Mouse (Mus musculus): ENCODE results near the gene Dnm3.

Dnm3 gene

GRCm38 (mm10) chr1:162449161-162449909 is 28.5 kb downstream of the Dnm3 start:
- no peaks in the 10 kb centered on the region for H3K9me3 ChIP-seq (ENCODE audit: low read length)
- H3K4me1 ChIP-seq (replicated peaks; ENCODE audit: low read depth, low read length) = no peaks in the 10 kb centered on the region
- H3K27me3 ChIP-seq (ENCODE audit: insufficient read depth, low read length) = no peaks in the 10 kb centered on the region
- no peak overlapping the region for H3K4me3 ChIP-seq (replicated peaks; ENCODE audit: low read length)
- H3K36me3 ChIP-seq (ENCODE audit: insufficient read depth, low read length) = no peaks in the 10 kb centered on the region
- TF ChIP-seq CTCF (conservative IDR thresholded peaks at IDR 0.05; ENCODE audit: low read length) (no peak), POU5F1 (IDR thresholded peaks at IDR 0.05; ENCODE audit: borderline replicate concordance, low read length) (no peak), NANOG (IDR thresholded peaks at IDR 0.05; ENCODE audit: borderline replicate concordance, low read length) (no peak)

- Histone ChIP-seq H3K9me3 (ENCODE audit: low read length) (no peaks in the 10 kb centered on the region), H3K27me3 (ENCODE audit: insufficient read depth, low read length) (no peaks in the 10 kb centered on the region), H3K4me3 (replicated peaks; ENCODE audit: low read length) (no peak overlapping the region), H3K4me1 (replicated peaks; ENCODE audit: low read depth, low read length) (no peaks in the 10 kb centered on the region), H3K36me3 (ENCODE audit: insufficient read depth, low read length) (no peaks in the 10 kb centered on the region)
- no peak for TF ChIP-seq CTCF (conservative IDR thresholded peaks at IDR 0.05; ENCODE audit: low read length)
- no peak for TF ChIP-seq POU5F1 (IDR thresholded peaks at IDR 0.05; ENCODE audit: borderline replicate concordance, low read length)
- TF ChIP-seq NANOG (IDR thresholded peaks at IDR 0.05; ENCODE audit: borderline replicate concordance, low read length) = no peak
Measured at GRCm38 (mm10) chr1:162444805-162445204, 33.0 kb downstream of the Dnm3 start.

GRCm38 (mm10) chr1:162439576-162439975 is 38.3 kb downstream of the Dnm3 start:
- Histone ChIP-seq H3K4me1 (replicated peaks; ENCODE audit: low read depth, low read length) (no peaks in the 10 kb centered on the region), H3K4me3 (replicated peaks; ENCODE audit: low read length) (no peak overlapping the region), H3K36me3 (ENCODE audit: insufficient read depth, low read length) (no peaks in the 10 kb centered on the region), H3K27me3 (ENCODE audit: insufficient read depth, low read length) (no peaks in the 10 kb centered on the region), H3K9me3 (ENCODE audit: low read length) (no peaks in the 10 kb centered on the region)
- TF ChIP-seq POU5F1 (IDR thresholded peaks at IDR 0.05; ENCODE audit: borderline replicate concordance, low read length) (no peak), CTCF (conservative IDR thresholded peaks at IDR 0.05; ENCODE audit: low read length) (no peak), NANOG (IDR thresholded peaks at IDR 0.05; ENCODE audit: borderline replicate concordance, low read length) (no peak)

- no peaks in the 10 kb centered on the region for H3K36me3 ChIP-seq (ENCODE audit: insufficient read depth, low read length)
- H3K27me3 ChIP-seq (ENCODE audit: insufficient read depth, low read length) = no peaks in the 10 kb centered on the region
- TF ChIP-seq POU5F1 (IDR thresholded peaks at IDR 0.05; ENCODE audit: borderline replicate concordance, low read length) = no peak
- TF ChIP-seq CTCF (conservative IDR thresholded peaks at IDR 0.05; ENCODE audit: low read length) = no peak
- no peak for TF ChIP-seq NANOG (IDR thresholded peaks at IDR 0.05; ENCODE audit: borderline replicate concordance, low read length)
- H3K4me1 ChIP-seq (replicated peaks; ENCODE audit: low read depth, low read length) = no peaks in the 10 kb centered on the region
- H3K9me3 ChIP-seq (ENCODE audit: low read length) = no peaks in the 10 kb centered on the region
- H3K4me3 ChIP-seq (replicated peaks; ENCODE audit: low read length) = no peak overlapping the region
Measured at GRCm38 (mm10) chr1:162436672-162437071, 41.2 kb downstream of the Dnm3 start.

GRCm38 (mm10) chr1:162428904-162429303 is 48.9 kb downstream of the Dnm3 start:
- Histone ChIP-seq H3K36me3 (ENCODE audit: insufficient read depth, low read length) (no peaks in the 10 kb centered on the region), H3K4me1 (replicated peaks; ENCODE audit: low read depth, low read length) (no peaks in the 10 kb centered on the region), H3K9me3 (ENCODE audit: low read length) (no peaks in the 10 kb centered on the region), H3K4me3 (replicated peaks; ENCODE audit: low read length) (no peak overlapping the region), H3K27me3 (ENCODE audit: insufficient read depth, low read length) (no peaks in the 10 kb centered on the region)
- no peak for TF ChIP-seq CTCF (conservative IDR thresholded peaks at IDR 0.05; ENCODE audit: low read length)
- TF ChIP-seq POU5F1 (IDR thresholded peaks at IDR 0.05; ENCODE audit: borderline replicate concordance, low read length) = no peak
- no peak for TF ChIP-seq NANOG (IDR thresholded peaks at IDR 0.05; ENCODE audit: borderline replicate concordance, low read length)

- Histone ChIP-seq H3K4me3 (replicated peaks; ENCODE audit: low read length) (no peak overlapping the region), H3K4me1 (replicated peaks; ENCODE audit: low read depth, low read length) (no peaks in the 10 kb centered on the region), H3K27me3 (ENCODE audit: insufficient read depth, low read length) (no peaks in the 10 kb centered on the region), H3K9me3 (ENCODE audit: low read length) (no peaks in the 10 kb centered on the region), H3K36me3 (ENCODE audit: insufficient read depth, low read length) (no peaks in the 10 kb centered on the region)
- no peak for TF ChIP-seq NANOG (IDR thresholded peaks at IDR 0.05; ENCODE audit: borderline replicate concordance, low read length)
- TF ChIP-seq POU5F1 (IDR thresholded peaks at IDR 0.05; ENCODE audit: borderline replicate concordance, low read length) = no peak
- no peak for TF ChIP-seq CTCF (conservative IDR thresholded peaks at IDR 0.05; ENCODE audit: low read length)
Measured at GRCm38 (mm10) chr1:162425930-162426478, 51.8 kb downstream of the Dnm3 start.

GRCm38 (mm10) chr1:162422826-162423225 is 55.0 kb downstream of the Dnm3 start:
- no peaks in the 10 kb centered on the region for H3K36me3 ChIP-seq (ENCODE audit: insufficient read depth, low read length)
- no peaks in the 10 kb centered on the region for H3K9me3 ChIP-seq (ENCODE audit: low read length)
- no peaks in the 10 kb centered on the region for H3K27me3 ChIP-seq (ENCODE audit: insufficient read depth, low read length)
- TF ChIP-seq POU5F1 (IDR thresholded peaks at IDR 0.05; ENCODE audit: borderline replicate concordance, low read length) (no peak), NANOG (IDR thresholded peaks at IDR 0.05; ENCODE audit: borderline replicate concordance, low read length) (no peak), CTCF (conservative IDR thresholded peaks at IDR 0.05; ENCODE audit: low read length) (no peak)
- no peak overlapping the region for H3K4me3 ChIP-seq (replicated peaks; ENCODE audit: low read length)
- no peaks in the 10 kb centered on the region for H3K4me1 ChIP-seq (replicated peaks; ENCODE audit: low read depth, low read length)

- H3K27me3 ChIP-seq (ENCODE audit: insufficient read depth, low read length) = no peaks in the 10 kb centered on the region
- H3K36me3 ChIP-seq (ENCODE audit: insufficient read depth, low read length) = no peaks in the 10 kb centered on the region
- TF ChIP-seq NANOG (IDR thresholded peaks at IDR 0.05; ENCODE audit: borderline replicate concordance, low read length) = no peak
- TF ChIP-seq POU5F1 (IDR thresholded peaks at IDR 0.05; ENCODE audit: borderline replicate concordance, low read length) = no peak
- TF ChIP-seq CTCF (conservative IDR thresholded peaks at IDR 0.05; ENCODE audit: low read length) = no peak
Measured at GRCm38 (mm10) chr1:162413791-162414190, 64.0 kb downstream of the Dnm3 start.

More at GRCm38 (mm10) chr1:162413791-162414190, 64.0 kb downstream of the Dnm3 start:
- no peak overlapping the region for H3K4me3 ChIP-seq (replicated peaks; ENCODE audit: low read length)
- H3K4me1 ChIP-seq (replicated peaks; ENCODE audit: low read depth, low read length) = no peaks in the 10 kb centered on the region
- H3K9me3 ChIP-seq (ENCODE audit: low read length) = peaks cover 7% of the 10 kb centered on the region

Measured in E14TG2a.4 (cell line).